Mouse (Mus musculus): ENCODE measurements at regions not wholly inside any gene's neighbourhood (a gene's known extent, or its start where the extent isn't known, plus 50 kb on each side); places are given as distances from the start of the nearest gene placed in this dataset.

- TF ChIP-seq CTCF (IDR thresholded peaks at IDR 0.05; ENCODE audit: control insufficient read depth, insufficient read depth, insufficient replicate concordance, low read depth, low read length) (no peak), POLR2A (IDR thresholded peaks at IDR 0.05; ENCODE audit: control insufficient read depth, low read depth, low read length) (no peak)
Measured at GRCm38 (mm10) chr5:102417642-102418041, 63.5 kb upstream of the Arhgap24 start.

Measured in testis, adult 2 months (tissue).